Mouse (Mus musculus) ES-Bruce4 (cell line): ENCODE results near the gene Ppm1b.

Experiments used
- CTCF ChIP-seq: IDR thresholded peaks from one replicate; pipeline ENCODE4 v1.8.1; 2011; ENCODE audit warnings: low read depth, low read length
- POLR2A ChIP-seq: IDR thresholded peaks from one replicate; pipeline ENCODE4 v1.8.1; 2011; ENCODE audit warnings: low read length; ENCODE audit not compliant: insufficient read depth

DNA sequence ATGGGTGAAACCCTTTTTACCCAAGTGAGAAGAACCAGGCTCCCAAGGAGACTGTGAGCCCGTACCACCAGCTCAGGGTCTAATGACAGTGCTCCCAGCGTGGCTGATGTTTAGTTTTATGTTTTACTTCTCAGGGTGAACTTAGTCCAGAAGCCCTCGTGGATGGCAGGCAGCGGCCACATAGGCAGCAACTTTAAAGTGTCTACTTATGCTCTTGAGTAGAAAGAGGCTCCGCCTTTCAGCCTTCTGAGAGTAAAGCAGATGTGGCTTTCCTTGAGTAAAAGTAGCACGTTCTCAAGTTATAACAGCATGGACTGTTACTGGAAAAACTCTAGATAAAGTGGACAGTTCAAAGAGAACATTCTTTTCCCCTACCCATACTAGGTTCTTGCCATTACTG is 39.3 kb downstream of the Ppm1b start:
- TF ChIP-seq POLR2A, result no peak
- no peak for TF ChIP-seq CTCF
